Mouse (Mus musculus) cerebellum, adult 2 months (tissue): ENCODE data around the gene Frmd4a.

Source experiments
- CTCF ChIP-seq: fragments of 200-500 bp; IDR thresholded peaks from 2 replicates; pipeline ENCODE4 v1.5.1; 2011; ENCODE audit warnings: low read depth, mild to moderate bottlenecking, control low read depth, low read length, moderate library complexity, borderline replicate concordance; ENCODE audit not compliant: insufficient read depth
- POLR2A ChIP-seq: fragments of 200-500 bp; IDR thresholded peaks from 2 replicates; pipeline ENCODE4 v1.6.1; 2011; ENCODE audit warnings: low read length, control low read depth, borderline replicate concordance; ENCODE audit not compliant: insufficient read depth

GRCm38 (mm10) chr2:4494478-4494877 lies 477.0 kb downstream of the Frmd4a start:
- no peak for TF ChIP-seq CTCF
- no peak for TF ChIP-seq POLR2A
